Mouse (Mus musculus): Measurements from ENCODE around the gene Slc35a1. TPM values are rescaled to one million over a fixed set of nuclear protein-coding genes. Genes with fewer than 3 reads are reported as not detected.
"Not testable (repeated sequence)": the region's sequence is repeated elsewhere in the genome, so short reads cannot be mapped to it uniquely, and the experiment has no call there.

Slc35a1 gene
- 10 to 100 TPM; 22.4 to 25.0 TPM for total RNA-seq (2021)
- long read RNA-seq, experiment 1, transcript Slc35a1-201 (8 exons, 2,039 nt): major isoform, 25 of 33 reads
- long read RNA-seq, experiment 1, partial matches to known transcripts: 0 of 33 reads
- long read RNA-seq, experiment 1, other reads (novel, unspliced or antisense): 8 of 33 reads
- long read RNA-seq, experiment 2, transcript Slc35a1-201 (8 exons, 2,039 nt): major isoform, 32 of 49 reads
- long read RNA-seq, experiment 2, partial matches to known transcripts: 2 of 49 reads
- long read RNA-seq, experiment 2, other reads (novel, unspliced or antisense): 15 of 49 reads

DNA sequence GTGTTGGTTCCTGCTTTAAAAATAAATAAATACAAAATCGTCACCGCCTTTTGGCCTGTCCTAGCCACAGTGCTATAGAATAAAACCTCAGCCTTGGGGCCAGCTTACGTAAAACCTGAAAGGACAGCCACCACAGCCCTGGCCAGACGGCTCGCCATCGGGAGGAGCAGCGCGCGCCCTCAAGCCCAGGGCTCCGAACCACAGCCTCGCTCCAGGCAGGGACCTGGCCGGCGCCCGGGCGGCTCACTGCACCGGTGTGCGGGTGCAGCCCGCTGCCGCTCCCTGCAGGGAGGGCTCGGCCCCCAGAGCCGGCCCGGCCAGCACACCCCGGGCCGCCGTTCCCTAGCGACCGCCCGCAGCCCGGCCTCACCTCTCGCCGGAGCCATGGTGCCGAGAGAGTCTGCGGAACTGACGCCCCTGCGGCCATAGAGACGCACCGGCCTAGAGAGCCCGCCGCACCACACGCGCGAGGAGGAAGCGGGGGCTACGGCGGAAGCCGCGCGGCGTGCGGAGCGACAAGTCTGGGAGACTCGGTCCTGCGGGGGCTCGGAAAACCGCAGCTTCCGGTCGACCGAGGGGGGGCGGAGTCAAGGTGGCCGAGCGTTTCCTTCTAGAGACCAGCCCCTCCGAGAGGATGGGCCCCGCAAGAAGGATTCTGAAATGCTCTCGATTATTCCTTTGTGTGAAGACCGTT is at the start of gene Slc35a1:
Slc35a1 (minus strand) TSS at position 565 of the 694 bp plus-strand sequence.
- DNase-seq (ENCODE audit: low spot score in 2 of 2): peak; percentile 92 to 95

DNA sequence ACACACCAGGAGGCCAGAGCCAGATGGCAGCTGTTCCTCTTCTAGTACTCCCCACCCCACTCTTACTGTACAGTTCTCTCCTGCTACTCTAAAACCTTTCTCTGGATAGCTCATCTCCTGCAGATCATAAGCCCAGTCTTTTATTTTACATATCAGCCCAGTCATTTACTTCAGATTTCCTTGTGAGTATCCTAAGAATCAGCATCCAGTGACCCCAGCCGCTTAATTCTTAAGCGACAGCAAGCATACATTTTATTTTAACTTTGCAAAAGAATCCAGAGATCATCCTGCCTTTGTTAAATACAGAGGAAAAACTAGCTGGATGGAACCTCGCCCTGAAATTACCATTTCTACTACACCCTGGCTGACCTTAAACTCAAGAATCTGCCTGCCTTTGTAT is 47.2 kb upstream of the Slc35a1 start:
- no peak for DNase-seq (ENCODE audit: low spot score in 2 of 2)

GRCm38 (mm10) chr4:34733415-34733814 is 46.2 kb upstream of the Slc35a1 start:
- not testable (repeated sequence) for DNase-seq (ENCODE audit: low spot score in 2 of 2)

- peak in 1 of 2 experiments; percentile 23 for DNase-seq (ENCODE audit: low spot score in 2 of 2)
Observed at GRCm38 (mm10) chr4:34729851-34730341, 42.7 kb upstream of the Slc35a1 start, which contains the start of gene Cfap206. TSS of gene Cfap206 (minus strand) at chr4:34730206.

- not testable (repeated sequence) for DNase-seq (ENCODE audit: low spot score in 2 of 2)
Observed at GRCm38 (mm10) chr4:34725710-34726109, 38.5 kb upstream of the Slc35a1 start.

DNA sequence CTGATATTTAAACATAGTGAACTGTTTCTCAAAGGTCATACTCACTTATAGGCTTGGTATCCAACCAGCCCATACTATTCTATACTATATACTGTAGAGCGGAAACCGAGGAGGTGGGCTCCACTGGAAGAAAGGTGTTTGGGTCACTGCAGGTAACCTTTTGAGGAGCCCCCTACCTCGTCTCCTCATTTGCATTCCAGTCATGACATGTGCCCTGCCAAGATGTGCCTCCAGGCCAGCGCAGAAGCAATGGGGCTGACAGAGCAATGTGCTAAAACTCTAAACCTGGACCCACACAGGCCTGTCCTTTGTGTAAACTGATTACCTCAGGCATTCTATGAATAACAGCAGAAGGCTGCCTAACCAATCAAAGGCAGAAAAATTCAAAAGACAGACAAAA is 37.1 kb upstream of the Slc35a1 start:
- no peak for DNase-seq (ENCODE audit: low spot score in 2 of 2)

- no peak for DNase-seq (ENCODE audit: low spot score in 2 of 2)
Observed at GRCm38 (mm10) chr4:34723186-34723585, 35.9 kb upstream of the Slc35a1 start.

- DNase-seq (ENCODE audit: low spot score in 2 of 2): no peak
Observed at GRCm38 (mm10) chr4:34720127-34720895, 33.1 kb upstream of the Slc35a1 start.

DNA sequence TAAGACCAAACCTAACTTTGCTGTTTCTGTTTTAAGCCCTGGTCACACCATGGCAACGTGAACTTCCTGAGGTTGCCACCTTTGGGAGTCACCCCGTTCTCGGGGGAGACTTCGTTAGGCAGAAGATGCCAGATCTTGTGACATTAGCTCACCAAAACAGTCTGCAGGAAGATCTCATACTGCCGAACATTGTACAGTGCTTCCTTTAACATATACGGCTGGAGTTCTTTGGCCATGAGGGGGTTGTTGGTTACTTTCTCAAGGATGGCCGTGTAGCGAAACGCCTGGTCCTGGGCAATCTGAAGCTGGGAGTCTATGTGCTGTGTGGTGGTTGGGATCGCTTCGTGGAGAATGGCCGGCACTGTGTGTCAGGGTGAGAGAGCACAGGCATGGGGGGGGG is 32.2 kb upstream of the Slc35a1 start:
- DNase-seq (ENCODE audit: low spot score in 2 of 2): no peak

GRCm38 (mm10) chr4:34715062-34715461 is 27.8 kb upstream of the Slc35a1 start:
- no peak for DNase-seq (ENCODE audit: low spot score in 2 of 2)

DNA sequence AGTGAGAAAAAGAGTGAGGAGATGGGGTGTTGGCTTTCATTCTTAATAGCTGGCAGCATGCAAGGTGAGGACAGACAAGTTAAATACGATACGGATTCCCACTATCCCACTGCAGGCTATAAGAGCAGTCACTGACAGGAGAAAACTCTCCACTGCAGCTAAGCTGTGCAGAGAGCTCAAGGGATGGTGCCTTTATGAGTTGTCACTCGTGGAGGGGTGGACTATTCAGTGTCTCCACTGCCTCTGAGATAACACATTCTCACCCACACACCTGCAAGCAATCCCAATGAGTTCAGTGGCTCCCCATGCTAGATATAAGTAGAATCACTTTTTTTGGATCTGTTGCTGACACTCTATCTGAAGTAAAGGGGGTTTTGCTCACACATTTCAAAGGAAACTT is 20.9 kb upstream of the Slc35a1 start:
- DNase-seq (ENCODE audit: low spot score in 2 of 2): no peak

DNA sequence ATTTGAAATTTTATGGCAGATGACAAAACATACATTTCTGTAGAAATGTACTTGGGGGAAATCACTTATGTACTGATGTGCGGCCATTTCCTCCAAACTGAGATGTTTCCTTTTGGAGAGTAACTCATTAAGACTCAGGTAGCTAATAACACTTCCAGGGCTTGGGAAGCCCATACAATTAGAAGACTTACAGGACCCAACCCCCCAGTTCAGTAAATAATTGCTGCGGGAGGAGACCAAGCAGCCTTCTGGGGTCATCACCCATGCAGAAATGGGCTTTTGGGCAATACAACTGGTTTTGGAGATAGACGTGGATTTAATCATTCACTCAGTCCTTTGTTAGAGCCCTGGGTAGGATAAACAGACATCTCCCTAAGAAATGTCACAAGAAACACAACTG is 20.0 kb upstream of the Slc35a1 start:
- no peak for DNase-seq (ENCODE audit: low spot score in 2 of 2)

DNA sequence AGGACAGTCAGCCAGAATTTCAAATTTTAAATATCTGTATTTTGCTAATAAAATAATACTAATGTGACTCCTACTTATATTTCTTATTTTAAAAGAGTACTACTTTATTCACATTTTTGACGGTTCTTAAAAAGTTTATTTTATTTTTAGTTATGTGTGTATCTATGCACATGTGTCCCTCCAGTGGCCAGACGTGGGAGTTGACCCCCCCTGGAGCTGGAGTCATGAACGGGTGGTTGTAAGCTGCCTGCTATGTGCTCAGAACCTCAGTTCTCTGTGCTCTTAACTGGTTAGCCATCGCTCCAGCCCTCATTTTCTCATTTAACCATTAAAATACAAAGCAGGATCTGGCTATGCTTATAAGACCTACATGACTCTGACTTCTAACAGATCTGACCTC is 15.8 kb upstream of the Slc35a1 start:
- no peak for DNase-seq (ENCODE audit: low spot score in 2 of 2)

GRCm38 (mm10) chr4:34702231-34702630 is 15.0 kb upstream of the Slc35a1 start:
- DNase-seq (ENCODE audit: low spot score in 2 of 2): no peak

GRCm38 (mm10) chr4:34701528-34701927 is 14.3 kb upstream of the Slc35a1 start:
- no peak for DNase-seq (ENCODE audit: low spot score in 2 of 2)

DNA sequence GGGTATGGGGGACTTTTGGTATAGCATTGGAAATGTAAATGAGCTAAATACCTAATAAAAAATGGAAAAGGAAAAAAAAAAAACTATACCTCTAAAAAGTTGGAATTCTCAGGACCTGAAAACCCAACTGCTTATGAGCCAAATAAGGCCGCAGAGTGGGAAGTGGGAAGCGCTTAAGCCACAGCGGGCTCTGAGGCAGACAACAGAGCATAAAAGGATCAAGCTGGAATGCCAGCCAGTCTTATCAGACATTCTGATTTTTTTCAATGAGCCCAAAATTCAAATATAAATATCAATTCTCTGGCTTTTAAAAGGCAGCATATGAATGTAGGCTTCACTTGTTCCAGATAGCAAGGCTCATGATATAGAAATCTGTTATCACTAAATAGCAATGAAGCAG is 783 bp upstream of the Slc35a1 start:
- DNase-seq (ENCODE audit: low spot score in 2 of 2): peak in 1 of 2 experiments; percentile 11

DNA sequence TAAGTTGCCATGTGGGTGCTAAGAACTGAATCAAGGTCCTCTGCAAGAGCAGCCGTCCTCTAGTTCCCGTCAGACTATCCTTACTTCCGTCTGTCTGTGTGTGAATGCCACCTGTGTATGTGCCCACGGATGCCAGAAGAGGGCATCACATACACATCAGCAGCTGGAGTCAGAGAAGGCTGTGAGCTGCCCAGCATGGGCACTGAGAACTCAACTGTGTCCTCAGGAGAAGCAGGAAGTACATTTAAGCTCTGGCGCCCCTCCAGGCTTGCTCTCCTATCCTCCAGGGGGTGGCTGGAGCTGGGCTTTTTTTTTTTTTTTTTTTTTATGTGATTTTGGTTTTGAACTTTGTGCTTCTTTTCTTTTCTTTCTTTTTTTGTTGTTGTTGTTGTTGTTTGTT is 6.7 kb downstream of the Slc35a1 start:
- no peak for DNase-seq (ENCODE audit: low spot score in 2 of 2)

DNA sequence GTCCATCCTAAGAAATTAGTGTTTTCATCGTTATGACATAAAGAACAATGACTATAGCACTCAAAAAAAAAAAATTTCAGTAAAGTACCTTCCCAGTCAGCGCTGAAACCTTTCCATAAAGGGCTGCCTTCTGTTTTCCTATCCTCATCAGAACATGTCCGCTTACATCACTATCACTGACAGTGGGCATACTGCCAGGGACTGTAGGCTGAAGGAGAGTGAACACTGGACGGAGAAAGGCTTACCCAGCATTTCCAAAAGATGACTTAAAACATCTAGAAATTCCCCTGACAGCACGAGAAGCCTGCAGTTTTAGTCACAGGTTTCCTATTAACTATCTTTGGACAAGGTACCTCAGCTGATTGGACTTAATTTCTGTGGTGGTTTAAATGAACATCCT is 13.5 kb downstream of the Slc35a1 start:
- no peak for DNase-seq (ENCODE audit: low spot score in 2 of 2)

DNA sequence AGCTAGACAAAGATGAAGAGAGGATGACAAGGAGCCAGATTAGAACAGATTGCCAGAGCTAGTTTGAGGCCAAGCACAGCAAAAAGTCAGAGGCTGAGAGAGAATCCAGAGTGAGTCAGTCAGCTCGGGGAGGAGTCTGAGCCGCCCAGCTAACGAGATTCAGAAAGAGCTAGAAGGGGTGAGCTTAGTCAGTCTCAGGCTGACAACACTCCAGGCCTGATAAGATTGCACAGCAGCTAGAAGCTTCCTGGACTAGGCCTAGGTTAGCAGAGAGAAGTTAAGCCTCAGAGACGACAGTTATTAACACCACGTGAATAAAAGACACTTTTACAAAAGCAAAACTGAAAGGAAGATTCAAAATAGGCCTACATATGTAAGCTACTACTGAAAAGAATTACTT is 19.3 kb downstream of the Slc35a1 start:
- DNase-seq (ENCODE audit: low spot score in 2 of 2): no peak

DNA sequence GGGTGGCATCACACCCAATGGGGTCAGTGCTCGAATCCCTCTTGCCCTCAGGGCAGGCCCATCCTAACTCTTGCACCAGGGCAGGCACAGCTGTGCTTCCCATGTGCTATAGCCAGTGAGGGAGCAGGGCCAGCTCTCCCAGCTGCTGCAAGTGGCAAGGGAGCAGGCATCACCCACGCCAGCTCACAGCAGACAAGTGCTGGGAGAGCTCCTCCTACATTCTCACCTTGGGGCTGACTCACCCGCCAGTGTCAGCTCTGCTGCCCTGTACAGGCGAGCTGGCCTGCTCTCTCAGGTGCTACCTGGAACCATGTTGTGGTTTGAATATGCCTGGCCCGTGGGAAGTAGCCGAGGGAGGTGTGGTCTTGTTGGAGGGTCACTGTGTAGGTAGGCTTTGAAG is 25.3 kb downstream of the Slc35a1 start:
- DNase-seq (ENCODE audit: low spot score in 2 of 2): no peak

DNA sequence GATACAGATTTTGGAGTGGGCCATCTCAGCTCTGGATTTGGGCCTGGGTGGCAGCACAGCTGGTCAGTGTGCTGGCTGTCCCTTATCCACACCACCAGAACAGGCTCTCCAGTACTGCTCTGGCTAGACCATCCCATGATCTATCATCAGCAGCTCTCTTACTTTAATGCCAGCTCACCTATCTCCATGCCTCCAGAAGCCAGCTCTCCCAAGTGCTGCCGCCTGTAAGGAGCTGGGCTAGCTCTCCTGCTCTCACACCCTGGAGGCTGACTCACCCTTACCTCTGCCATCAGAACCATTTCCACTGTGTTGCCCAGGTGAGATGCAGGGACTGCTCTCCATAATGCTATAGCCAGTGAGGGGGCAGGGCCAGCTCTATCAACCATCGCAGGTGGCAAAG is 25.7 kb downstream of the Slc35a1 start:
- no peak for DNase-seq (ENCODE audit: low spot score in 2 of 2)

- no peak for DNase-seq (ENCODE audit: low spot score in 2 of 2)
Observed at GRCm38 (mm10) chr4:34659012-34659411, 28.2 kb downstream of the Slc35a1 start.

Data from layer of hippocampus, postnatal 14 days (tissue).